Mouse (Mus musculus) ES-CJ7 (cell line): ENCODE results near the gene Zswim8.
"Not testable (repeated sequence)": the region's sequence is repeated elsewhere in the genome, so short reads cannot be mapped to it uniquely, and the experiment has no call there.

Experiments used
- DNase-seq: peaks from one replicate; pipeline ENCODE4 v3.0.0; 2011; ENCODE audit warnings: low read depth, low spot score

Gene Zswim8

DNA sequence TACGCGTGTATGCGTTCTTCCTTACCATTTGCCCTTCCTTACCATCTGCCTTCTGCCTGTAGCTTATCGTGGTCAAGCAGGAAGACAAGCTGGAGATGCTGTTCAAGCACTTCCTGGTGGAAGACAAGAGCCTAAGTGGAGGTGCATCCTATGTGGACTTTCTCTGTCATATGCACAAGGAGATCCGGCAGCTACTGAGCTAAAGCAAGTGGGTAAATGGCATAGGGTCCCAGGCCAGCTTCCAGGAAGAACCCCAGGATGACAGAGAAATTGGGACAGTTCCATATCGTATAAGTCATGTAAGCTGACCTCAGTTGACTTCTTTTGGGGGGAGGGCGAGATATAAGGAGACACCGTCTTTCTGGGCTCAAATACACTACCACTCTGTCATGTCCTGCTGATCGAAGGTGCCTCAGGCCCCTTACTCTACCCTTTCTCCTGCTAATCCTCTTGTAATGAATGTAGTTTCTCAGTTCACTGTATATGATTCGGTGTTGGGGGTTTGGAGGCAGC is 13.7 kb upstream of the Zswim8 start:
- DNase-seq, result no peak

- no peak for DNase-seq
Measured at GRCm38 (mm10) chr14:20694185-20694883, 13.0 kb upstream of the Zswim8 start.

DNA sequence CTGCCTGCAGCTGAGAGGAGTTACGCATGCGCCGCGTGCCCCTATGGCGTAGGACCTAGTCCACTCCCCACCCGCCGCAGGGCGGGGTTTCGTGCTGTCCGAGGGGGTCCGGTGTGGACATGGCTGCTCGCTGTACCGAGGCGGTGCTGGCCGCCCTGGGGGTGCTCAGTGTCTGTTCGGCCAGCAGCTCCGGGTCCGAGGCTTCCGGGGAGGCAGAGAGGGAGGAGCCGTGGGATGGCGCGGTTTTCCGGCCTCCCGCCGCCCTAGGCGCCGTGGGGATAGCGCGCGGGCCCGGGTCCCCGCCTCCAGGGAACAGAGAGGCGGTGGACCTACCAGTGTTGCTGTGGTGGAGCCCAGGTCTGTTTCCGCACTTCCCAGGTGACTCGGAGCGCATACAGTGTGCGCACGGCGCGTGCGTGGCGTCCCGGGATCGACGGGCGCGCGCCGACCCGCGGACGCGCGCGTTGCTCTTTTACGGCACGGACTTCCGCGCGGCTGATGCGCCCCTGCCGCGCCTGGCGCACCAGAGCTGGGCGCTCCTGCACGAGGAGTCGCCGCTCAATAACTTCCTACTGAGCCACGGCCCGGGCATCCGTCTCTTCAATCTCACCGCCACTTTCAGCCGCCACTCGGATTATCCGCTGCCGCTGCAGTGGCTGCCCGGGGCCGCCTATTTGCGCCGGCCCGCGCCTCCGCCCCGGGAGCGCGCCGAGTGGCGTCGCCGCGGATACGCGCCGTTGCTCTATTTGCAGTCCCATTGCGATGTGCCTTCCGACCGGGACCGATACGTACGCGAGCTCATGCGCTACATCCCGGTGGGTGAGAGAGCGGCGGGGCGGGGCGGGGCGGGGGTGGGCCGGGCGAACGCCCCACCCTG is 12.2 kb upstream of the Zswim8 start, which contains the start of gene Fut11:
Gene Fut11, plus strand, starts transcription at position 85 of the 877 bp plus-strand sequence.
- peak; percentile 83 for DNase-seq

- no peak for DNase-seq
Measured at GRCm38 (mm10) chr14:20695761-20696520, 11.4 kb upstream of the Zswim8 start.

DNA sequence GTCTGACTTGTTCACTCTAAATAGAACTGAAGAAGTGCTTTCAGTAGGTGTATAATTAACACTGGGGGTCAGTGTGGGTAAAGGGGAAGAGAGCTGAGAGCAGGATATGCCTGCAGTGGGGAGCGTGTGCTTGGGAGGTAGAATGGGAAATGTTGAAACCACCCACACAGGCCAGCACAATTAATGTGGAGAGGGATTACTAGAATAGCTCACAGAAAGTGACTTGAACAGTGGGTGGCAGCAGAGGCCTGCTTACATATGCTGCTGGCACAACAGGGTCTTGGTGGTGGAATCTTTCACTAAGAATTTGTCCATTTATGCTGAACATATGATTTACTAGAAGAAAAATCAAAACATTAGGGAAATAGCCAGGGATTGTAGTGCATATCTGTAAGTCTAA is 10.4 kb upstream of the Zswim8 start:
- DNase-seq, result peak; percentile 33

GRCm38 (mm10) chr14:20698515-20698914 is 8.8 kb upstream of the Zswim8 start:
- DNase-seq, result no peak

DNA sequence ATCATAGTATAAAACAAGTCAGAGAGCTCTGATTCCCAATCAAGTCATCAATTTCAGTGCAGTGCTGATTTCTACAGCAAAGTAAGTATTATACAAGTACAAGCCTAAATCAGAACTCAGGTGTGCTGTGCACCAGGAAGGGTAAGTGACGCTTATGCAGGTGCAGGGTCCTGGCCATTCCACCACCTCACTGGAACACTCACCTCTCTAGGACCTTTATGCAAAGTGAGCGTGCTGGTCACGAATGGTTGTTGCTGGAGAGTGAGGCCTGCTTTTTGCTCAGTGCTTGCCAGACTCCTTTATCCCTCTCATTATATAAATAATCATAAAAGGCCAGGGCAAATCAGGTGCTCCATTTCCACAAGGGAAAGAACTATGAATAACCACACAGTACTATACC is 7.0 kb upstream of the Zswim8 start:
- DNase-seq, result no peak

DNA sequence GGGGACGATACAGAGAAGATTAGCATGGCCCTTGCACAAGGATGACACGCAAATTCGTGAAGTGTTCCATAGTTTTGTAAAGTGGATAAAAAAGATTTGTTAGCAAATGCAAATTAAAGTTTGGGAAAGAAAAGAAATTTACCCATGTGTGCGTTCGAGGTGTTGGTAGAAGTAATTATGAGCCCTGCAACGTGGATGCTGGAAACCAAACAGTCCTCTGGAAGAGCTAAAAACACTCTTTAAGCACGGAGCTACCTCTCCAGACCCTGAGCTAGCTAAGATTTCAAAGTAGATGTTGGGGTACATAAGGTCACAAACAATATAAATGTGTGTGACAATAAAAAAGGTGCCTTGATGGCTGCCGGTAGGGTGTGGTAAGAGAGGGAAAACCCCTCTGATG is 5.8 kb upstream of the Zswim8 start:
- no peak for DNase-seq

DNA sequence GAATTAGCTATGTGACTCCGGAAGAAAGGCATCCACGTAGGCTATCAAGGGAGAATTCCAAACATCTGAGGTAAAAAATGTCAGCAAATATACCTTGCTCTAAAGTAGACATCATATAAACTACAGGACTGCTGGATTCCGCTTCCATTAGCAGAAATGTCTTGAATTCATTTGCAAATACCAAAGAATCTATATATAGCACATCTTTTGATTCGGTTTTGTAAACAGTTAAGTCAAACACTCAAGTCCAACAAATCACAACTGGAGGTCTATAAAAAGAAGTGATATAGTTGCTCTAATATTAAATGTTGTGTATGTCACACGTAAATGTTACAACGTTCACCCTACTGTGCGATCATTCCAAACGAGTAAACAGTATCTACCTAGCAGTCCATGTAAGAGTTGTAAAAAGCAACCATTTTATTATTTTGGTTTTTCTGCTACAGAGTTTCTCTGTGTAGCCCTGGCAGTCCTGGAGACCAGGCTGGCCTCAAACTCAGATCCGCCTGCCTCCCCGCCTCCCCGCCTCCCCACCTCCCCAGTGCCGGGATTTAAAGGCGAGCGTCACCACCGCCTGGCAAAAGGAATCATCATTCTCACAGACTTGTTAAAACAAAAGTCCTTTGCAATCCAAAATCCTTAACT is 5.1 kb upstream of the Zswim8 start:
- no peak for DNase-seq

- DNase-seq, result peak; percentile 89
Measured at GRCm38 (mm10) chr14:20702741-20703381, 4.5 kb upstream of the Zswim8 start, which contains the start of gene Chchd1. Chchd1 (plus strand) TSS chr14:20703006.

GRCm38 (mm10) chr14:20703461-20703860 is 3.9 kb upstream of the Zswim8 start:
- DNase-seq, result not testable (repeated sequence)

- no peak for DNase-seq
Measured at GRCm38 (mm10) chr14:20708239-20708638, 887 bp downstream of the Zswim8 start.

GRCm38 (mm10) chr14:20713832-20714231 is 6.5 kb downstream of the Zswim8 start:
- no peak for DNase-seq

DNA sequence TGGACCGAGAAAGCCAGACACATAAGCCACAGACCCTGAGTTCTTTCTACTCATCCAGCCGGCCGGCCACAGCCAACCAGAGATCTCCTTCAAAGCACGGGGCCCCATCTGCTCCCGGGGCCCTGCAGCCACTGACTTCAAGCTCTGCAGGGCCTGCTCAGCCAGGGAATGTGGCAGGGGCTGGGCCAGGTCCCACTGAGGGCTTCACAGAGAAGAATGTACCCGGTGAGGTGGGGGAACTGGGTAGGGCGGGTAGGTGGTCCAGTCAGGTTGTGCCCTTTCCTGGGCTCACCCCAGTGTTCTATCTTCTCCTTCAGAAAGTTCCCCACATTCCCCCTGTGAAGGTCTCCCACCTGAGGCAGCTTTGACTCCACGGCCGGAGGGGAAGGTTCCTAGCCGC is 11.1 kb downstream of the Zswim8 start:
- no peak for DNase-seq

- no peak for DNase-seq
Measured at GRCm38 (mm10) chr14:20719767-20720166, 12.4 kb downstream of the Zswim8 start.

- no peak for DNase-seq
Measured at GRCm38 (mm10) chr14:20721371-20721770, 14.0 kb downstream of the Zswim8 start.

- no peak for DNase-seq
Measured at GRCm38 (mm10) chr14:20723006-20723405, 15.7 kb downstream of the Zswim8 start.

- DNase-seq, result peak; percentile 37
Measured at GRCm38 (mm10) chr14:20724043-20724442, 16.7 kb downstream of the Zswim8 start.

DNA sequence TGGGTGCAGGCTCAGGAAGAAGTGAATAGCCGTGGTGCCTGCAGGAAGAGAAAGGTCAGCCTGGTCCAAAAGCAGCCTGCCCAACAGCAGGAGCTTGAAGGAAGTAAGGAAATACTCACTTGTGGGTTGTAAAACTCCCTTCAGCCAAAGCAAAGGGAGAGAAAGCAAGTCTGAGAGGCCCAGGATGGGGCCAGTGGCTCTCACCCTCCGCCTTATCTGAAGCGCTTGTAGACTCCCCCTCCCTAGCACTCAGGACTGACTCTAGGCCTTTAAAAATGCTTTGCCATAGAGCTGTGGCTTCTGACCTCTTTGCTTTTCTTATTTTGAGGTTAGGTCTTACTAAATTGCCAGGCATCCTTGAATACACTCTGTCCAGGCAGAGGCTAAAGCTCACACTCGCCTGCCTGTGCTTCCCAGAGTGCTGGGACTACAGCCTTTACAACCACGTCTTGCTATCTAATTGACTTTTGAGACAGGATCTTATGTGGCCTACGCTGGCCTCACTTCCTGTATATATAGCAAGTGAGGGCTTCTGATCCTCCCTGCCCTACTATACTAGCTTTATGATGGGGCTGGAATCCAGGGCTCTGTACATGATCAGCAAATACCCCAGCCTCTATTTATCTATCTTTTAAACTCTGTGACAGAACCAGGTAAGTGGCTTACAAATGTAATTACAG is 18.4 kb downstream of the Zswim8 start:
- DNase-seq, result no peak

- no peak for DNase-seq
Measured at GRCm38 (mm10) chr14:20729871-20730270, 22.5 kb downstream of the Zswim8 start.
